Comparison of ENCODE assay signal across 8 mouse cellular contexts in genomic region chrX:162158743-162159636, GRCm38 (mm10). TPM values are rescaled to one million over a fixed set of nuclear protein-coding genes. Genes with fewer than 3 reads are reported as not detected.
DNase-seq lines count a peak whose midpoint lies in the region; ATAC-seq lines count a peak whose summit lies in the region.

No protein-coding gene starts in this region.

- peak; percentile 71 for ATAC-seq in intestine, embryonic 16.5 days
- ATAC-seq in liver, embryonic 13.5 days (ENCODE audit: low read depth) = no peak; the same call in 1 of the 2 replicates
- ATAC-seq in neural tube, embryonic 13.5 days (ENCODE audit: low read depth) = peak; percentile 80

- H3K4me1 ChIP-seq in intestine, embryonic 16.5 days (ENCODE audit: control insufficient read depth, insufficient read depth, low read length) = no peaks in the 10 kb centered on the region
- no peaks in the 10 kb centered on the region for H3K4me1 ChIP-seq in liver, embryonic 13.5 days (replicated peaks)
- H3K4me1 ChIP-seq in neural tube, embryonic 13.5 days (replicated peaks) = peaks cover 13% of the 10 kb centered on the region

- H3K9me3 ChIP-seq in intestine, embryonic 16.5 days (ENCODE audit: control insufficient read depth, low read length) = no peaks in the 10 kb centered on the region
- no peaks in the 10 kb centered on the region for H3K9me3 ChIP-seq in liver, embryonic 13.5 days (replicated peaks)
- no peaks in the 10 kb centered on the region for H3K9me3 ChIP-seq in neural tube, embryonic 13.5 days

- no peaks in the 10 kb centered on the region for H3K36me3 ChIP-seq in intestine, embryonic 16.5 days (ENCODE audit: control insufficient read depth, insufficient read depth, low read length)
- no peaks in the 10 kb centered on the region for H3K36me3 ChIP-seq in liver, embryonic 13.5 days
- no peaks in the 10 kb centered on the region for H3K36me3 ChIP-seq in neural tube, embryonic 13.5 days

- WGBS in intestine, embryonic 16.5 days = 21% methylated on average over 71 of the region's 80 CpGs
- WGBS in liver, embryonic 13.5 days (ENCODE audit: insufficient replicate concordance) = 21% methylated on average over 69 of the region's 80 CpGs
- WGBS in neural tube, embryonic 13.5 days = 27% methylated on average over 76 of the region's 80 CpGs

- H3K4me3 ChIP-seq in intestine, embryonic 16.5 days (ENCODE audit: low read length) = peak overlapping the region; percentile 65
- H3K4me3 ChIP-seq in liver, embryonic 13.5 days (replicated peaks) = peak overlapping the region; percentile 48
- peak overlapping the region; percentile 58 for H3K4me3 ChIP-seq in neural tube, embryonic 13.5 days

- H3K9ac ChIP-seq in intestine, embryonic 16.5 days (ENCODE audit: low read depth, low read length) = peak overlapping the region; percentile 68
- no peak overlapping the region for H3K9ac ChIP-seq in liver, embryonic 13.5 days
- peak overlapping the region; percentile 83 for H3K9ac ChIP-seq in neural tube, embryonic 13.5 days

- no peak overlapping the region; the same call in 1 of the 2 replicates for H3K27ac ChIP-seq in intestine, embryonic 16.5 days (ENCODE audit: low read length)
- H3K27ac ChIP-seq in liver, embryonic 13.5 days = no peak overlapping the region
- peak overlapping the region; percentile 56 for H3K27ac ChIP-seq in neural tube, embryonic 13.5 days (replicated peaks)

- H3K4me2 ChIP-seq in intestine, embryonic 16.5 days (ENCODE audit: low read depth, low read length) = peak overlapping the region; percentile 80
- H3K4me2 ChIP-seq in liver, embryonic 13.5 days = peak overlapping the region; percentile 61
- H3K4me2 ChIP-seq in neural tube, embryonic 13.5 days = peak overlapping the region; percentile 65

- DNase-seq in heart, adult 11 months = peak; percentile 87
- DNase-seq in heart, adult 8-10 months (ENCODE audit: low spot score) = no peak
- DNase-seq in cerebellum, adult 9-11 months = peak; percentile 11
- peak; percentile 4 for DNase-seq in frontal cortex, postnatal 25 days (ENCODE audit: low spot score in 2 of 2)
- DNase-seq in liver, embryonic 13.5 days = no peak
- peak; percentile 15 for DNase-seq in yolk sac, embryonic 10.5 days (ENCODE audit: low spot score)

- peaks cover 26% of the 10 kb centered on the region for H3K27me3 ChIP-seq in intestine, embryonic 16.5 days (replicated peaks; ENCODE audit: control insufficient read depth, insufficient read depth, low read length)
- H3K27me3 ChIP-seq in liver, embryonic 13.5 days = peaks cover 46% of the 10 kb centered on the region
- H3K27me3 ChIP-seq in neural tube, embryonic 13.5 days = peaks cover 75% of the 10 kb centered on the region

RNA-seq across cellular contexts. Expression of gene Nhs, which starts 0.5 kb away (rescaled TPM):
- total RNA-seq in heart, adult 8-10 months (2022) = under 1 TPM; 0.29 to 0.53 (median 0.47) TPM
- polyA plus RNA-seq in intestine, embryonic 16.5 days (2015; fragmentation: Nextera tagmentation; extraction: Ambion mirVana) = 0.72 and 0.89 TPM in 2 replicates
- polyA plus RNA-seq in liver, embryonic 13.5 days (2015; fragmentation: Nextera tagmentation; extraction: Ambion mirVana) = 0.09 and 0.14 TPM in 2 replicates
- 2.2 and 2.7 TPM in 2 replicates for polyA plus RNA-seq in neural tube, embryonic 13.5 days (2015; fragmentation: Nextera tagmentation; extraction: Ambion mirVana)

Comparison
In these comparisons a context has a peak if more than half of its experiments do, and no peak if none do; other contexts are left out.
1. DNase-seq: peak in heart, adult 11 months (single experiment), cerebellum, adult 9-11 months (single experiment), frontal cortex, postnatal 25 days (2 of 2) and yolk sac, embryonic 10.5 days (single experiment); none in heart, adult 8-10 months (single experiment) and liver, embryonic 13.5 days (single experiment).
2. Peak in every context shown above with its lines, with median percentiles within 50 percentile points of each other: H3K4me2 ChIP-seq and H3K4me3 ChIP-seq.